Mouse (Mus musculus) ES-Bruce4 (cell line): Measurements from ENCODE around the gene Ptprd. TPM values are rescaled to one million over a fixed set of nuclear protein-coding genes. Genes with fewer than 3 reads are reported as not detected.

Experiments used
- H3K27ac ChIP-seq: 2 replicates; pipeline ENCODE4 v1.5.1; 2012; ENCODE audit warnings: low read length, inconsistent platforms; ENCODE audit not compliant: insufficient read depth
- H3K27me3 ChIP-seq: 2 replicates; pipeline ENCODE4 v1.6.1; 2012; ENCODE audit warnings: mild to moderate bottlenecking, low read length, inconsistent platforms; ENCODE audit not compliant: control insufficient read depth, poor library complexity, insufficient read depth, severe bottlenecking
- H3K36me3 ChIP-seq: 2 replicates; pipeline ENCODE4 v1.6.1; 2012; ENCODE audit warnings: inconsistent platforms, mild to moderate bottlenecking, low read length, moderate library complexity; ENCODE audit not compliant: control insufficient read depth, poor library complexity, insufficient read depth, severe bottlenecking
- H3K4me1 ChIP-seq: one replicate; pipeline ENCODE4 v1.8.1; 2011; ENCODE audit warnings: low read length; ENCODE audit not compliant: control insufficient read depth, insufficient read depth
- H3K4me3 ChIP-seq: 2 replicates; pipeline ENCODE4 v1.5.1; 2011; ENCODE audit warnings: low read depth, mild to moderate bottlenecking, low read length
- H3K9ac ChIP-seq: 2 replicates; pipeline ENCODE4 v1.6.1; 2012; ENCODE audit warnings: low read depth, mild to moderate bottlenecking, inconsistent platforms; ENCODE audit not compliant: poor library complexity, severe bottlenecking
- H3K9me3 ChIP-seq: replicated peaks from 2 replicates; pipeline ENCODE4 v1.6.1; 2012; ENCODE audit warnings: mild to moderate bottlenecking, low read length, inconsistent platforms; ENCODE audit not compliant: control insufficient read depth, poor library complexity, insufficient read depth, severe bottlenecking
- CTCF ChIP-seq: IDR thresholded peaks from one replicate; pipeline ENCODE4 v1.8.1; 2011; ENCODE audit warnings: low read depth, low read length
- EP300 ChIP-seq: IDR thresholded peaks from 2 replicates; pipeline ENCODE4 v1.6.1; 2011; ENCODE audit warnings: low read depth, low read length; ENCODE audit not compliant: insufficient read depth
- POLR2A ChIP-seq: IDR thresholded peaks from one replicate; pipeline ENCODE4 v1.8.1; 2011; ENCODE audit warnings: low read length; ENCODE audit not compliant: insufficient read depth
- polyA plus RNA-seq: library from polyadenylated mRNA; stranded (reverse); fragments of >200 nt; gene quantifications from 2 replicates; pipeline ENCODE4 v1.2.4, GENCODE M21; 2011; ENCODE audit warnings: low read depth; ENCODE audit not compliant: missing spikeins, insufficient read depth, insufficient read length

Gene Ptprd
- polyA plus RNA-seq, 1 experiment, result 2.8 TPM

DNA sequence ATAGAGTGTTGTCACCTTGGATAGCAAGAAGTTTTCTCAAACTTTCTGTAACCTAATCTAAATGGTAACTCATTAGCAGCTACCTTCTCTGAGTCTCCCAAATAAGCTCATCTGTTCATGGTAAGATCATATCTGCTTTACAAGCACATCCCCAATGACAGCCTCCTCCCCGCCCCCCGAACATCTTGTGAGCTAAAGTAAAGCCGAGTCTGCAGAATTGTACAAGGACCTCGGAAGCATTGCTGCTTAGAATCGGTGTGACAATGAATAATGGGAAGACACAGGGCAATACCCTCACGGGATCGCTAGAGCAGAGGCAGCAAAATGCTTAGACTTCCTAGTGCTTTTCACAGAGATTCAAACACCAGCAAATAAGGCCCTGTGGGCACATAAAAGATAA is 571.7 kb downstream of the Ptprd start:
- Histone ChIP-seq H3K27me3 (no peaks in the 10 kb centered on the region), H3K4me1 (no peaks in the 10 kb centered on the region), H3K9ac (no peak overlapping the region), H3K9me3 (no peaks in the 10 kb centered on the region), H3K4me3 (no peak overlapping the region), H3K36me3 (no peaks in the 10 kb centered on the region), H3K27ac (no peak overlapping the region)
- no peak for TF ChIP-seq POLR2A
- TF ChIP-seq CTCF, result no peak
- TF ChIP-seq EP300, result no peak

DNA sequence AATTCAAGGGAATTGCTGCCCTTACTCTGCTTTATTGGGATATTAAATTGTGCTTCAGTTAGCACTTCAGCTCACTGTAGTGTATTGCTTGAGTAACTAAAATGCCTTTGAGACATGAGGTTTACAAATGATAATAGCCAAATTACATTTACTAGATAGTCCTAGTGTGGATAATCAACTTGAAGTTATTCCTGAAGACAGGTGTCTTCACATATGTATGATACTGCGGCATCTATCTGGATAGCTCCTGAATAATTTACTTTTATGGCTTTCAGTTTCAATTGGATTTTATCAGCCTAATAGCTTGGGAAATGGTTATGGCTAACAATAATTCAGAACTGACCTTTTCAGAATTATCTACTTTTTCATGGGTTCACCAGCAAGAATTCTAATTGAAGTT is 598.6 kb downstream of the Ptprd start:
- H3K9ac ChIP-seq, result no peak overlapping the region
- H3K4me1 ChIP-seq, result no peaks in the 10 kb centered on the region
- no peaks in the 10 kb centered on the region for H3K9me3 ChIP-seq
- TF ChIP-seq EP300, result no peak
- TF ChIP-seq CTCF, result no peak
- no peak for TF ChIP-seq POLR2A
- H3K27me3 ChIP-seq, result no peaks in the 10 kb centered on the region
- H3K27ac ChIP-seq, result no peak overlapping the region
- no peaks in the 10 kb centered on the region for H3K36me3 ChIP-seq
- no peak overlapping the region for H3K4me3 ChIP-seq

DNA sequence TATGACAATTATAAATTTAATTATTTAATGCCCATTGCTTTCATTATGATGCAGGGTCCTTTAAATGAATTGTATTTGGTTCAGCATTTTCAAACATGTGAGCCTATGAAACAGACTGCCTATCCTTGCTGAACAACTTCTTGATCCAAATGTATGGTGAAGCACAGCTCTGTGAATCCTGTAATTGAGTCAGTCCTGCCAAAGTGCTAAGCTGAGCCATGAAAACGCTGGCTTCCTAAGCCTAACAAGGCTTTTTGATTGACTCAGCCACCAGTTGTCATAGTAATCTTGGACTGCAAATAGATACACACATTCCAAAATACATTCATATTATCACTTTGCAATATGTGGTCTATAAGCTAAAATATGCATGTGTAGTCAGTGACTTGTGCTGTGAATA is 625.1 kb downstream of the Ptprd start:
- no peaks in the 10 kb centered on the region for H3K4me1 ChIP-seq
- no peaks in the 10 kb centered on the region for H3K9me3 ChIP-seq
- no peaks in the 10 kb centered on the region for H3K27me3 ChIP-seq
- no peak overlapping the region for H3K27ac ChIP-seq
- H3K9ac ChIP-seq, result no peak overlapping the region
- no peak overlapping the region for H3K4me3 ChIP-seq
- no peak for TF ChIP-seq CTCF
- no peaks in the 10 kb centered on the region for H3K36me3 ChIP-seq

DNA sequence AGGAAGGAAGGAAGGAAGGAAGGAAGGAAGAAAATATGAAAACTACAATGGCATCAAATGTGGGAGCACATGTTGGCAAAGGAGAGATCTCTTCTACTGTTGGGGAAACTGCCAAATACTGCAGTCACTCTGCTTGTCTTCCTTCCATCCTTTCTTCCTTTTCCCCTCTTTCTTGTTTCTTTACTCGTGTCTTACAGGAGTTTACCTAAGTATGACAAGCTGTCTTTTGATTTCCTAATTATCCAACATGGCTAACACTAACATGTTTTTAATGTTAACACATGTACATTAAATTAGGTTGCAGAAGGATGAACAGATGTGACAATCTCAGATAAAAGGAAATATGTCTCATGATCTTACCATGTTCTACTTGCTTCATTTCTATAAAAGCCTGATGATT is 625.5 kb downstream of the Ptprd start:
- H3K9me3 ChIP-seq, result no peaks in the 10 kb centered on the region
- no peak overlapping the region for H3K9ac ChIP-seq
- TF ChIP-seq CTCF (no peak), POLR2A (no peak), EP300 (no peak)
- H3K36me3 ChIP-seq, result no peaks in the 10 kb centered on the region
- H3K27ac ChIP-seq, result no peak overlapping the region
- no peaks in the 10 kb centered on the region for H3K4me1 ChIP-seq
- H3K27me3 ChIP-seq, result no peaks in the 10 kb centered on the region
- no peak overlapping the region for H3K4me3 ChIP-seq

DNA sequence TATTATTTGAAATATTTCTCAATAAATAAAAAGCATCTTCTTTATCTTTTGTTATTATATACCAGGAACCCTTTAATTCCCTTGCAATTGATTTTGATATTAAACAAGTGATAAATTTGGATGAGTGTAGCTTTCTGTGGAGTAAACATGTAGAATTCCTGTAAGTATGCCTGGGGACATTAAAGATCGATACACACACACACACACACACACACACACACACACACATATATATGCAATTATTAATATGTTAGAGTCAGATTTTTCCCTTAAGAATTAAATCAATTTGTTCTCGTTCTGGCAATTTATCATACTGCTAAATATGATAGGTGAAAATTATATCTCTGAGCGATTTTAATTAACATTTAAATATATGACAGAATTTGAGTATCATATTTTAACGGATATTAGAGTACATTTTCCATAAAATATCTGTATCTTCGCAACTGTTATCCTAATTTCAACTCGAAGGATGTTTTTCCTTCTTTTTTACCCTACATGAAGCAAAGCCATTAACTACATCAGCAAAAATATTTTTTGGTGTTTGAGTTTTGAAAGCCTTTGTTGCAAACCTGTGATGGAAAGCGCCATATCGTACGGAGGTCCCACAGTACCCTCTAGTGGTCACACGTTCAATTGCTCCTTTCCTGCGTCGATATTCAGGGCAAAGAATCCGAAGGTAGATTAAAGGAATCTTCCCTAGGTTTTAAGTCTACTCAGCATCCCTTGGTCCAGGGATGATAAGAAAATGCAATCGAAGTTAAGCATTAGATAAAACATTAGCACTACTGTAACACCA is 653.2 kb downstream of the Ptprd start:
- Histone ChIP-seq H3K4me3 (no peak overlapping the region), H3K9me3 (no peaks in the 10 kb centered on the region), H3K36me3 (no peaks in the 10 kb centered on the region), H3K27me3 (no peaks in the 10 kb centered on the region), H3K27ac (no peak overlapping the region), H3K4me1 (no peaks in the 10 kb centered on the region), H3K9ac (no peak overlapping the region)
- TF ChIP-seq CTCF, result peak; percentile 8
- TF ChIP-seq EP300, result no peak

DNA sequence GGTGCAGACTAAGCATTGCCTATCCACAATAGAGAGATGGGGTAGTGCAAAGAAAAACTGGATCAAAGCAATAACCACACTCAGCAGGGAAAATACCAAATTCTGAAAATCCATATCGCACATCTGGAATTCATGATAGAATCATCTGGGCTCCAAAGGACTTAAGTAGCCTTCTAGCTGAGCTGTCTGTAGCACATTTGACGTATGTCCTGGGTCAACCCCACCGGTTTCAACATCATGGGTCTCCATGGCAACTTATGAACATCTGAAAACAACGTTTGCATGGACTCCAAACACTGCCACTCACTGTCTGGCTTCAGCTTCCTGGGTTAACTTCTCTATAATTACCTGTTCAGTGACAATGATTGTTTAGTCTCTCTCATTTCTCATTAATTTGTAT is 655.9 kb downstream of the Ptprd start:
- Histone ChIP-seq H3K4me3 (no peak overlapping the region), H3K9ac (no peak overlapping the region), H3K4me1 (no peaks in the 10 kb centered on the region), H3K27ac (no peak overlapping the region), H3K27me3 (no peaks in the 10 kb centered on the region), H3K36me3 (no peaks in the 10 kb centered on the region), H3K9me3 (no peaks in the 10 kb centered on the region)
- TF ChIP-seq EP300 (no peak), CTCF (no peak), POLR2A (no peak)
